Mouse (Mus musculus): Measurements from ENCODE around the gene Pacsin1. TPM values are rescaled to one million over a fixed set of nuclear protein-coding genes. Genes with fewer than 3 reads are reported as not detected.

The Pacsin1 gene
- polyA plus RNA-seq, 1 experiment from 2014 or later = 1.8 TPM

GRCm38 (mm10) chr17:27751314-27752202 lies 96.2 kb downstream of the Pacsin1 start:
- H3K27me3 ChIP-seq (ENCODE audit: control insufficient read depth, insufficient read depth, low read length) = no peaks in the 10 kb centered on the region
- ATAC-seq (ENCODE audit: insufficient number of reproducible peaks, insufficient read depth, low FRiP score, low read depth) = no peak; the same call in 1 of the 2 replicates
- no peaks in the 10 kb centered on the region for H3K9me3 ChIP-seq (ENCODE audit: control insufficient read depth, low read depth, low read length)
- H3K4me3 ChIP-seq (ENCODE audit: low read depth, low read length) = no peak overlapping the region
- H3K27ac ChIP-seq (ENCODE audit: low read length) = no peak overlapping the region
- 0 out of 2 replicates have a peak, but pooled peaks cover 4% of the 10 kb centered on the region for H3K4me1 ChIP-seq (ENCODE audit: control insufficient read depth, insufficient read depth, low read length)
- no peak overlapping the region for H3K4me2 ChIP-seq (replicated peaks; ENCODE audit: low read depth, low read length)
- WGBS = 78% methylated on average over 8 of the region's 8 CpGs
- no peaks in the 10 kb centered on the region for H3K36me3 ChIP-seq (ENCODE audit: control insufficient read depth, insufficient read depth, low read length)
- no peak overlapping the region for H3K9ac ChIP-seq (replicated peaks; ENCODE audit: low read depth, low read length)

DNA sequence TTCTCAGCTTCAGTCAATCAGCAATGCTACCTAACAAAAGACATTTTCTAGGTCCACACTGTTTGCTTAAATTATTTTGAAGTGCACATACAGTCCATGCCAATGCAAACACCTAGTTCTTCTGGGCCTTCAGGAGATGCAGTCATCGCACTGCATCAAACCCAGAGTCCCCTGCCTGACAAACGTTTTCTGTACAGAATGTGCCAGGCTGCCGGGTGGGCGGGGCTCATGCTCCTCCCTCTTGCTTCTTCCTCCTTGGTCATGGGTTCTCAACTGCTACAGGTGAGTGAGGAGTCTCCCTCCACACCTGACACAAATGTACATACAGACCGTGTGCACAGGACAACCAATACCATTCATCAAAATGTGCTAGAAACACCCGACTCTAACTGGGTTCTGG lies 104.9 kb downstream of the Pacsin1 start:
- 68% methylated on average over 6 of the region's 6 CpGs for WGBS
- peaks cover 6% of the 10 kb centered on the region; the same call in 1 of the 2 replicates for H3K9me3 ChIP-seq (ENCODE audit: control insufficient read depth, low read depth, low read length)
- H3K27ac ChIP-seq (ENCODE audit: low read length) = no peak overlapping the region
- H3K4me2 ChIP-seq (replicated peaks; ENCODE audit: low read depth, low read length) = no peak overlapping the region
- H3K9ac ChIP-seq (replicated peaks; ENCODE audit: low read depth, low read length) = no peak overlapping the region
- no peak for ATAC-seq (ENCODE audit: insufficient number of reproducible peaks, insufficient read depth, low FRiP score, low read depth)
- H3K27me3 ChIP-seq (ENCODE audit: control insufficient read depth, insufficient read depth, low read length) = no peaks in the 10 kb centered on the region
- H3K4me1 ChIP-seq (ENCODE audit: control insufficient read depth, insufficient read depth, low read length) = no peaks in the 10 kb centered on the region
- H3K4me3 ChIP-seq (ENCODE audit: low read depth, low read length) = no peak overlapping the region
- peaks cover 12% of the 10 kb centered on the region for H3K36me3 ChIP-seq (ENCODE audit: control insufficient read depth, insufficient read depth, low read length)

Other genes starting within 250 kb of the Pacsin1 start
- gene Grm4, start 134.1 kb upstream of the Pacsin1 start, polyA plus RNA-seq (2014; fragmentation: Nextera tagmentation; extraction: Ambion mirVana) = 0.17 and 0.27 TPM in 2 replicates
- gene Hmga1, start 99.0 kb upstream of the Pacsin1 start, polyA plus RNA-seq (2014; fragmentation: Nextera tagmentation; extraction: Ambion mirVana) = 231 and 239 TPM in 2 replicates
- gene AI413582, start 89.8 kb upstream of the Pacsin1 start, polyA plus RNA-seq (2014; fragmentation: Nextera tagmentation; extraction: Ambion mirVana) = 22.6 and 24.3 TPM in 2 replicates
- gene Nudt3, start 32.0 kb upstream of the Pacsin1 start, polyA plus RNA-seq (2014; fragmentation: Nextera tagmentation; extraction: Ambion mirVana) = 42.8 and 44.2 TPM in 2 replicates
- gene RPS10-NUDT3, start 20.3 kb upstream of the Pacsin1 start, polyA plus RNA-seq (2014; fragmentation: Nextera tagmentation; extraction: Ambion mirVana) = not detected in 2 replicates
- gene Rps10, start 18.8 kb upstream of the Pacsin1 start, polyA plus RNA-seq (2014; fragmentation: Nextera tagmentation; extraction: Ambion mirVana) = 1,169 and 1,246 TPM in 2 replicates
- 13.8 and 18.1 TPM in 2 replicates for gene Spdef, start 73.4 kb downstream of the Pacsin1 start, polyA plus RNA-seq (2014; fragmentation: Nextera tagmentation; extraction: Ambion mirVana)
- gene D17Wsu92e, start 165.1 kb downstream of the Pacsin1 start, polyA plus RNA-seq (2014; fragmentation: Nextera tagmentation; extraction: Ambion mirVana) = 21.6 and 22.3 TPM in 2 replicates
- gene Snrpc, start 182.6 kb downstream of the Pacsin1 start, polyA plus RNA-seq (2014; fragmentation: Nextera tagmentation; extraction: Ambion mirVana) = 309 and 325 TPM in 2 replicates
- gene Uhrf1bp1, start 200.9 kb downstream of the Pacsin1 start, polyA plus RNA-seq (2014; fragmentation: Nextera tagmentation; extraction: Ambion mirVana) = 6.4 and 7.5 TPM in 2 replicates

Measured in stomach, embryonic 14.5 days (tissue).